Mouse (Mus musculus) megakaryocyte, adult 5-6 weeks (primary cell): Measurements from ENCODE around the gene Gstt3. TPM values are rescaled to one million over a fixed set of nuclear protein-coding genes. Genes with fewer than 3 reads are reported as not detected.

Experiments used
- ATAC-seq: 2 replicates; pipeline ENCODE4 v1.8.0; 2016; ENCODE audit warnings: mild to moderate bottlenecking, inconsistent platforms; ENCODE audit not compliant: poor library complexity, severe bottlenecking
- total RNA-seq, 2 experiments: library from RNA; stranded (forward) in 1 of 2; stranded (reverse) in 1 of 2; fragments of 153-499, 151-499 nt in 1 of 2; fragments of 221-1000, 200-1000 nt in 1 of 2; gene quantifications; 2 replicates each; pipeline versions ENCODE4 v1.2.3 to v1.2.4; 2015 to 2017

Gene Gstt3
- 1.4 and 2.7 TPM in 2 replicates for total RNA-seq (2015)
- total RNA-seq (2017), result 1.5 and 1.6 TPM in 2 replicates

DNA sequence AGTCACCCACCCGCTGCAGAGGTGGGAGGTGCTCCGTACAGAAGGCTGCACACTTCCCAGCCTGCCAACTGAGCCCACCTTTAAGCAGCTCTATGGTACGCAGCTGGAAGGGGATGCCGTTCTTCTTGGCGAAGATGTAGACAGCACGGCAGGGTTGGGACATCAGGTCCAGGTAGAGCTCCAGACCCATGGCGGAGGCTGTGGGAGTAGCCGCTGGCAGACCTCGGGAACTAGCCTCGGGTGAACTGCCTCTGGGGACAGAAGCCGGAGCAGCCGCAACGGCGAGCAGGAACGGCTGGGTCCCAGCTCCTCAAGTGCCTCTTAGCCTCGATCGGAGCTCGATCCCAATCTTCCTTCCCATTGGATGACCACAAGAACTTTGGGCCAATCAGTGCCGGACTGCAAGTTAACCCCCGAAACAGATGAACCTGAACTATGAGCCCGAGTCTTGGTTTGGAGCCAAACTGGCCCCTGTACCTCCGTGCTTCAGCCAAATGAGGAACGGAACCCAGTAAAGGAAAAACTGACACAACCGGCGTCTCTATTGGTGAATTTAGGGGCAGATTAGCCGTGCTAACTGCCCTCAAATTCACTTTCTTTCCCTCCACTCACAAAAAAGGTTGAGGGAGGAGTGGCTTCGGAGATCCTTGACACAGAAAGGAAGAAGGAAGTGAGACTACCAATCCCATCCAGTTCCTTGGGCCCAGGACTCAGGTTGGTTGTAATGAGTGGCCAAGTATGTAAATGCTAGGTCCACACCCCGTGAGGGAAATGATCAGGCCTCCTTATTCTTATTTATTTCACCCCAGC lies at the start of gene Gstt3, which contains the start of gene Gm20441:
TSS of gene Gstt3 (minus strand) at position 646 of the 810 bp plus-strand sequence.
TSS of gene Gm20441 (minus strand) at position 186 of the 810 bp plus-strand sequence.
- ATAC-seq, result peak; percentile 78

DNA sequence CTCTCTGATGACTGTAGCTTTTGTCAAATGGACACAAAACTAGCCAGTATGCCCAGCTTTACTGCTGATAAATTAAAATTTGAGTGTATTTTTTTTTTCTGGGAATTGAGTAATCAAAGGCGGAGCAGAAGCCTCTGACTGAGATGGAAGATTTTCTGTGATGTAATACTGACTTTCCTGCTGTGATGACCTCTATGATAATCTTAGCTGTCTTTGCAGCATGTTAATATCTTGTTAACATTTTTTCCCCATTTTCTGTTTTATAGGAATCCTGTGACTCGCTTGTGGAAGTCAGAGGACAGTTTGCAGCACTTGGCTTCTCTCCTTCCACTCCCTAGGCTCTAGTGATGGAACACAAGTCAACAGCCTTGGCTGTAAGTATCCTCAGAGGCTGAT lies 49.1 kb upstream of the Gstt3 start:
- no peak for ATAC-seq

DNA sequence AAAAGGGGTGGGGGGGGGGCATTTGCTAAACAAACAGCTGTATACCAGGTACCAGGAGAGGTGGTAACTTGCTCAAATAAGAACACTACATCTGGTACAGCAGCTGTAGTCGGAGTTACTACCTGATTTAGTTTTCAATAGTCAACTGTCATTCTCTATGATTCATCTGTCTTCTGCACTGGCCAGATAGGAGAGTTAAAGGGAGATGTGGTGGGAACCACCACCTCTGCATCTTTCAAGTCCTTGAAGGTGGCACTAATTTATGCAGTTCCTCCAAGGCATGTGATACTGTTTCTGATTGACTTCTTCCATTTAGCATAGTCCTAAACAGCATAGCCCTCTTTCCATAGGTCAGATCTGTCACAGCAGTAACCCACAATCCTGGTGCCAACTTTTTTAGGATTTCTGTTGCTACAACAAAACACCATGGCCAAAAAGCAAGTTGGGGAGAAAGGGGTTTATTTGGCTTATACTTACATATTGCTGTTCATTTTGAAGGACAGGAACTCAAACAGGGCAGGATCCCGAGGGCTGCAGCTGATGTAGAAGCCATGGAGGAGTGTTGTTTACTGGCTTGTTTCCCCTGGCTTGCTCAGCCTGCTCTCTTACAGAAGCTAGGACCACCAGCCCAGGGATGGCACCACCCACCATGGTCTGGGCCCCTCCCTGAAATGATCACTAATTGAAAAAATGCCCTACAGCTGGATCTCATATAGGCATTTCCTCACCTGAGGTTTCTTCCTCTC lies 48.5 kb upstream of the Gstt3 start:
- no peak for ATAC-seq

DNA sequence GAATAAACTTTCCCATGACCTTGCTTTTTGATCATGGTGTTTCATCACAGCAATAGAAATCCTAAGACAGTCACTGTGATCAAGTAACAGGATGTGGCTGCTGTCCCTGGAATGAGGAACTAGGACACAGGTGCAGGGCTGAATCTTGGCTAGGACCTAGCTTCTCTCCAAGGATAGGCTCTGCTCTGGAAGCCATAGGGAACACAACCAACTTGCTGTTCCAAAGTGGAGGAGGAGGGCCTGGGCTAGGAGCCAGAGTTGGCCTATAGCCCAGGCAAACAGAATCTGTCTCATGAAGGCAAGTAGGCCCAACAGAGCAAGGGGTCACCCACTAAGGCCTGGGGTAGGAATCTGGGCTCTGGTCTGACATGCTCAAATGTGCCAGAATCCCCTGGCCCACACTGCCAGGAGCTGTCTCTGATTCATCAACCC lies 47.3 kb upstream of the Gstt3 start:
- ATAC-seq, result peak; percentile 41; the same call in 1 of the 2 replicates

DNA sequence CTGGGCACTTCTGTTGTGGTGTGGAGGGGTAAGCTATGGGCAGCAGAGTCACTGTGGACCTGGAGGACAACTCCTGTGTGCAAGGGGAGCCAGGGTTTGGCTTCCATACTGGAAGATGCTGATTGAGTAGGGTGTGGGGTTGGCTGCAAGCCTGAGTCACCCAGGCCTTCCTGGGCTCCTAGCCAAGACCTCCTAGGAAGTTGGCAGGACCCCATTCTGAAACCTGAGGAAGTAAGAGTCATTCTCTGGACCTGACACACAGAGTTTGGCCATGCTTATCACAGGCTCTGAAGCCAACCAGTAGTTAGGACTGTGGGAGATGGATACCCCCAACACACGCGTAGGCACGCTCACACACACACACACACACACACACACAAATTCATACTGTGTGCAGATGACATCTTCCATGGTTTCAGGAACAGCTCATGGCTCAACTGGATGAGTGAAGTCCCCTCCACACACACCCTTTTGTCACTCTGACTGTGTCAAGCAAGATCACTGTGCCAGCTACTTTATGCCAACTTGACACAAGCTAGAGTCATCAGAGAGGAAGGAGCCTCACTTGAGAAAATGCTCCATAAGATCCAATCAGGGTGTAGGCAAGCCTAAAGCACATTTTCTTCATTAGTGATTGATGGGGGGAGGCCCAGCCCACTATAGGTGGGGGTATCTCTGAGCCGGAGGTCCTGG lies 46.6 kb upstream of the Gstt3 start:
- no peak for ATAC-seq

DNA sequence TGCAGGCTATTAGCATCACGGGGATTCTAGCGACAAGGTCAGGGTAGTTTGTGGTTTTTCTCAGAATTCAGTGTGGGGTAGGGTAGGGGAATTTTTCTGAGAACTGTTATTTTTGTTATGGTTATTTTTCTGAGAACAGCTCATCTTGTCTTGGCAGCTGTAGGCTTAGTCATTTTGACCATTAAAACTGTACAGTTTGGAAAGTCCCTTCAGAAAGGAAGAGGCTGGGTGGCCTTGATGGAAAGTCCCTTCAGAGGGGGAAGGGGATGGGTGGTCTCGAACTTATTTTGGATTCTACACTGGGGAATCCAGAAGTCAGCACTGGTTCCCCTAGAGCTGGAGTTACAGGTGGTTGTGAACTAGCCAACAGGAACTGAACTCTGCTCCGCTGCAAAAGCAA lies 43.3 kb upstream of the Gstt3 start:
- no peak for ATAC-seq

DNA sequence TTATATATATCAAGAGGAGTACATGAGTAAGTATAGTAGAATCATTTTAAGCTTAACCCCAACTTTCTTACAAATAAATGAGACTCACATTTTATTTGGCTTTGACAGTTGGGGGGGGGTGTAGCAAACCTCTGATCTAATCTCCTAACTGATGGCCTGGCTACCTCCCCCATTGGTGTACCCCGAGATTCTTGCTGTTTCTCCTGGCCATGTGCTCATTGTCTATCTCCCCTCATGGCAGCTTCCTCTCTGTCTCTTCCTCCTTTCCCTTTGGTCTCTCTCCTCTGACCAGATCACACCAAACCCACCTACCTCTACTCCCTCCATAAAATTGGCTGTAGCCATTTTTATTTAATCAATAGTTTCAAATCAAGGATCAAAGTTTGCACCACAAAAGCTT lies 42.6 kb upstream of the Gstt3 start:
- ATAC-seq, result no peak

DNA sequence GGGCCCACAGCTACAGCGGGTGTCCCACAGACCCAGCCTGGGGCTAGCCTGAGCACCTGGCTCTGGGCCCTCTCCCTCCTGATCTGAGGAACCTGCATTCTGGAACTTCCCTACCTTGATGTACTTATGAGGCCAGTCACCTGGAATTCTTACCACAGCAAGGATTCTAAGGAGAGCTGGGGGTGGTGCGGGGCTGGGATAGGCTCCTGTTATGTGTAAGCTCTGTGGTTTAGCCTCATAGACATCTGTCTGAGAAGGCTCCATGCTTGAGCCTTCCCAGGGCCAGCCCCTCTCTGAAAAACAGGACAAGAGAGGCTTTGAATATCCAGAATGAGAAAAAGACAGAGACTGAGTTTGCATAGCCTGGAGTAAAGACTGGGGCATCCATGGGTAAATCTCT lies 41.2 kb upstream of the Gstt3 start, which contains the start of gene Gstt4:
TSS of gene Gstt4 (minus strand) at position 101 of the 400 bp plus-strand sequence.
- ATAC-seq, result no peak

DNA sequence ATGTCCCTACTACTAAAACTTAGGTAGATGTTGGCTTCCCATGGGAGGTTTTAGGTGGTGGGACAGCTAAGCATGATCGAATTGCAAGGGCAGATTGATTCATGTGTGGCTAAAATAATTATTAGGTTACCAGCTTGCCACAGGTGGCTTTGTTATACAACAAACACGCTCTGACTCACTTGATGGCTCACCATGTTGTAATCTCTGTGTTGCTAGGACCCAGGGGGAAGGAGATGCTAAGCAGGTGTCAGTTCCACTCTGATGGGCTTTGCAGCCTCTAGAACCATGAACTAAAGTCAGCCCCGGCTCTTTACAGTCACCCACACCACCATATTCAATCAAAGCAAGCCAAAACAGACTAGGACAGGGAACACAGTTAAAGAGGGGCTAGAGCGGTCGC lies 38.7 kb upstream of the Gstt3 start:
- no peak for ATAC-seq

DNA sequence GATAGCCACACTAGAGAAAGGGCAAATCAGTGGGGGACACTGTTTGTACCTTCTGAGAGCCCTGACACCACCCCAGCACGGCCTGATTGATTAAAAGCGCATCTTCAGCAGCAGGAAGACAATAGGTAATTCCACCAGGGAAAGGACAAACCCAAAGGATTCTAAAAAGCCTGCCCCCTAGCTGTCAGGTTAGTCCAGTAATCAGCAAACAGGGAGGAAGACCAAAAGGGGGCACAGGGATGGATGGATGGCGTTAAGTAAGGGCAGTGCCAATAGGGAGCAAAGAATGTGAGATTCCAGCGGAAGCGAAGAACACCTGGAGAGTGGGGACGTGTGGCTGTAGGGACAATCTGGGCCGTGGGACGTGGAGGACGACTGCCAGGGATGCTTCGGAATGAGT lies 37.4 kb upstream of the Gstt3 start:
- no peak for ATAC-seq

DNA sequence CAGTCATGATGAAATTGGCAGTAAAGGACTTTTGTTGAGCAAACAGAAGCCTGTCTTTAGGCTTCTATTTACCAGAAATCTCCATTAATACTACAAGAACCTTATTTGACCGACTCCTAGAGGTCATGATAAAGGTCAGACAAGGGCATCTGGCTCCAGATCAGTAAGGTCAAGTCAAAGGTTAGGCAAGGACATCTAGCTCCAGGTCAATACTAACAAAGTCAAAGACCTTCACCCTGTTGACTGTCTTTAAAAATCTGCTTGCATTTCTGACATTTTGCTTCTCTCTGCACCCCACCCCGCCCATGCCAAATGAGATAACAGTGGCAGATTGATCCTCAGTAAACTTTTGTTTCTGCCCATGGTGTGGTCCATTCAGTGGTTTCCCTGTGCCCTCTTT lies 23.0 kb upstream of the Gstt3 start:
- ATAC-seq, result no peak

DNA sequence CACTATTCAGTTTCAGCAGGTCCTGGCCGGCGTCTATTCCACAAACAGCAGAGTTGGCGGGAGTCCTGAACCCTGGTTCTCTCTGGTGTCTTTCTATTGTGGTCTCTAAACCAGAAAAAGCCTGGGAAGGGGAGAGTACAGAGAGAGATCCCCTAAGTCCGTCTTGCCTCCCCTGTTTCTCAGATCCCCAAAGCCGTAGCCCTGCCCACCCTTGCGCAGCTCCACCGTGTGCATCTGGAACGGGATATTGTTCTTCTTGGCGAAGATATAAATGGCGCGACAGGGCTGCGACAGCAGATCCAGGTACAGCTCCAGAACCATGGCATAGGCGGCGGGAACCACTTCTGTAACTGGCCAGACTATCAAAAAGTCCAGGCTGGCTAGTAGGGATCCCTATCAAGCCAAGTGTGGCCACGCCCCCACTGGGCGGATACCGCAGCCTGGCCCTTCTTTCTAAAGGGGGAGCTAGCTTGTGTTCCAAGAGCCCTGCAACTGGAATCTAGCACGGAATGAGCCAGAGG lies 17.0 kb upstream of the Gstt3 start, which contains the start of gene Gstt1:
TSS of gene Gstt1 (minus strand) at position 409 of the 521 bp plus-strand sequence.
- ATAC-seq, result peak; percentile 51

DNA sequence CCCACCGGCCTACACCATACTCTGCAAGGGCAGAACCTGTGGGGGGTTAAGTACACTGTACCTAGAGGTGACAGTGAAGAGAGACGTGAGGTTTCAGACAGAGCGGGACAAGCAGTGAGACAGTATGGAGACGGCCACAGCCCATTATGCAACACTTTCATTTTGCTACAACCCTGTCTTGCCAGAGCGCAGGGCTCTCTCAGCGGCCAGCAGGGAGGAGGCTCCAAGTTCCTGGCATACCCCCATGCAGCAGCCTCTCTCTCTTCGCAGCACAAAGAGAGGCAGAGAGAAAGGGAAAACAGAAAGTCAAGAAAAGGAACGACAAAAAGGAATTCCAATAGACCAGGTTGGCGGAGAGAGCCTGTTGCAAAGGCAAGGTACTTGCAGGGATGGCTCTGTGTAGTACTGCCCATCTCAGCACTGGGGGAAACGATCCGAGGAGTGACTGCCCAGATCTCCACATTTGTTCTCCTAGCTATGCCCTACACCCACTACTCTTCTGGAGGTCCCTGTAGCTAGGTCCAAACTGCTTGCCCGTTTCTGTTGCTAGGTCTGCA lies 16.5 kb upstream of the Gstt3 start:
- peak; percentile 81 for ATAC-seq

DNA sequence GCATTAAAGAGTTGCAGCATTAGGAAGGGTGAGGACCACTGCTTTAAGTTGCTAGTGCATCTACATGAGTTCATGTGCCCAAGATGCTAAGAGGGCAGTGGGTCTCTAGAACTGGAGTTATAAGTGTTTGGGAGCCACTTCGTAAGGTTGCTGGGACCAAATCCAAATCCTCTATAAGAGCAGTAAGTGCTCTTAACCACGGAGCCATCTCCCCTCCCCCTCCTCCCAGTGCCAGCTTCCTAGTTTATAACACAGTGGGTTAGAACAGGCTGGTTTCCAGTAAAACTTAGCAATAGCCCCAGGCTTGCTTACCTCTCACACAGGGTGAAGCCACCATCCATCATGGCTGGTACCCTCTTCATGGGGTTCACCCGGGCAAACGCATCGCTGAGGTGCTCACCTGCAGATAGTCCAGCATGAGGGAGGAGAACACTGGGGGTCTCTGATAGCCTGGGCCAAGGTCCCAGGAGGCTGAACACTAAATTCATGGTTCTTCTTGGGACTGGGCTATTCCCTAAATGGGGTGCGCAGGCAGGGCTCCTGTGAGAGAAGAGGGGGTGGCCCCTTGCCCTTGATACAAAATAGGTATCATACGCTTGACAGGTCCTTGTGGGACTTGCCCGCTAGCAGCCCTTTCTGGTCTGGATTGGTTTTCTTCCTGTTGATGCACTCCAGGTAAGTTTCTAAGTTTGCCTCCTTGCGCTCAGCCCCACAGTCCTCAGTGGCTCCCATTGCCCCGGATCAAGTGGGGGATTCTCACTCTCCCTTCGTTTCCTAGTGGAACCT lies 15.7 kb upstream of the Gstt3 start:
- ATAC-seq, result no peak

DNA sequence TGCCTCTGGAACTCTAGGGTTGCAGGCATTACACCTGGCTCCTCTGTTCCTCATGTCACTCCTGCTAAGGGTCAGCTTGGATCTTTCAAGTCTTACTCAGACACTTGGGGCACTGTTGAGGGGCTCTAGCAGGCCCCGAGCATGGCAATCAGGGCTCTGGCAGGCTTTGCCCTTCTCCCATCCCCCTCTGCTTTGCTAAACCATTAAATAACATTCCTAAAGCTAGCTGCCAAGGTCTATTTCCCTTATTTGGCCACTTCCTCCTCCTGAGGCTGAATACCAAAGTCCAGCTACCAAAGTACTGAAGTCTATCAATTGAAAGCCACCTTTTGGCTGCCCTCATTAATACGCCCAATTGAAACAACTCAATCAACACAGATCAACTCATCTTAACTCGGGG lies 13.7 kb upstream of the Gstt3 start:
- no peak for ATAC-seq

DNA sequence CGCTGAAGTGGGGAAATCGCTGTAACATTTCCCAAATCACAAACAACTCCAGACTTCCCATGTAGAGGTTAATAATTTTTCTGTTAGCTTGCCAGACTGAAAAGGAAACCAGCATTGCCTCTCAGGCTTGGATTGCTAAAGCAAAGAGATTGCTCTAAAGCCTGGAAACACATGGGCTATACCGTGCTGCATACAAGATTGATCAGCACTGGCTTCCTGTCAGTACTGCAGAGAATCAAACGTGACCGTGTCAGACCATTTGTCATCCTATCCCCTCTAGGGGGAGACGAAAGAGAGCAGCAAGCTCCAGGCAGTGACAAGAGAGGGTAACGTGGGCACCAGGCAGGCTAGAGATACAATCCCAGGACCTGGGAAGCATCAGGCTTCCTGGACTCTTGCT lies 9.6 kb upstream of the Gstt3 start:
- 0 out of 2 replicates have a peak, but pooled peaks have one; percentile 35 for ATAC-seq

DNA sequence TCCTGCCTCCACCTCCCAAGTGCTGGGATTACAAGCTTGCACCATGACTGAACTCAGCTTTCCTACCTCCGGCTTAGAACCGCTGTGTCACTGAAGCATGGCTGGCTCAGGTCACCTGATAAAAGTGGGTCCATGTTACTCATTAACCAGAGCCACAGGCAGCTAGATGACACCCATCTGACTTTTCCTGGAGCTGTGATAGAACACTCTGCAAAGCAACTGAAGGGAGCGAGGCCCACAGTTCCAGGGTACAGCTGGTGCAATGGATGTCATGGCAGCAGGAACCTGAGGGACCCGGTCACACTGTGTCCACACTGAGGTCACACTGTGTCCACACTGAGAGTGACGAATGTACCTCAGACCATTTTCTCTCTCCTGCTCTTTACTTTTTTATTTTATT lies 8.6 kb upstream of the Gstt3 start:
- ATAC-seq, result no peak

DNA sequence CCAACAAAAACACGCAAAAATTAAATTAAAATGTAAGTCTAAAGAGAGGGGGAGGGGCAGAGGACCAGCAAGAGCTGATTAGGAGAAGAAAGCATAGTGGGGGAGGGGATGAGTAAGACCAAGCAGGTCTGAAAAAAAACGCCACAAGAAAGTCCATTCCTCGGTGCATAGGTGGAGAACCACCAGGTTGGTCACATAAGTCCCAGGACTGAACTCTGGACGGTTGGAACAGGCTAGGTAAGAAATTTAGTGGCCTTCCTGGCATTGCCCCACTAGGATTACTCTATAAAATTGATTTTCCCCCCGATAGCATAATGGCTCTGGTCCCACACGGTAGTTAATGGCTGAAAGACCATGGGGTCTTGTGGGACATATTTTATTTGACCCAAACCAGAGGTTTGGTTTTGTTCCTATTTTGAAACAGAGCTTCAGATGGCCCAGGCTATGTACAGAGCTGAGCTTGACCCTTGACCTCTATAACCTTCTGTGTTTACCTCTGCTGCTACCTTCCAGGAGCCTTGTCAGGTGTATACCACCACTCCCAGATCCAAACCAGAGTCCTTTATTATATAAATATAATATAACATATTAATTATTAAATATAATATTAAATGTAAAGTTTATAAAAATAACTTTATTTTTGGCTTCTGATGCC lies 8.0 kb upstream of the Gstt3 start:
- ATAC-seq, result no peak

DNA sequence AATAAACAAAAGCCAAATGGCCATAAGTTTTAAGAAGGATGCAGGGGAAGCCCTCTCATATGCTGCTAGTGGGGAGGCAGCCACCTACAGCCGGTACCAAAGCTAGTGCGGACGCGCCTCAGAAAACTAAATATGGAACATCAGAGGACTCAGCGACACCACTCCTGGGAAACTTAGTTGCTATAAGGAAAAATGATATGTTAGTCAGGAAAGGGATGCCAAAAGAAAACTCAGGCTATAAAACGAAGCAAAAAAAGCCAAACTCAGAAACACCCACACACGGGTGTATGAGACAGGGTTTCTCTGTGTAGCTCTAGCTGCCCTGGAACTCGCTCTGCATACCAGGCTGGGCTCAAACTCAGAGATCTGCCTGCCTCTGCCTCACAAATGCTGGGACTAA lies 7.1 kb upstream of the Gstt3 start:
- no peak for ATAC-seq
